Mouse (Mus musculus) bone marrow, adult 2 months (tissue): ENCODE results near the gene 4930512M02Rik. TPM values are rescaled to one million over a fixed set of nuclear protein-coding genes. Genes with fewer than 3 reads are reported as not detected.
A peak's percentile ranks its signal among the peaks of the same experiment; 100 is the strongest.

Source experiments
- H3K27ac ChIP-seq: fragments of 200-500 bp; 2 replicates; pipeline ENCODE4 v1.5.1; 2012; ENCODE audit warnings: low read depth, mild to moderate bottlenecking, control low read depth, inconsistent platforms, low read length; ENCODE audit not compliant: control insufficient read depth, poor library complexity, insufficient read depth
- H3K4me1 ChIP-seq: fragments of 200-500 bp; 2 replicates; pipeline ENCODE4 v1.6.1; 2011; ENCODE audit warnings: low read length; ENCODE audit not compliant: control insufficient read depth, insufficient read depth
- H3K4me3 ChIP-seq: fragments of 200-500 bp; replicated peaks from 2 replicates; pipeline ENCODE3; 2011; ENCODE audit warnings: mild to moderate bottlenecking, low read depth, low read length, control low read depth; ENCODE audit not compliant: control insufficient read depth
- CTCF ChIP-seq: fragments of 200-500 bp; IDR thresholded peaks from 2 replicates; pipeline ENCODE4 v1.5.1; 2011; ENCODE audit warnings: low read length, control low read depth; ENCODE audit not compliant: control insufficient read depth, insufficient read depth
- POLR2A ChIP-seq: fragments of 200-500 bp; IDR thresholded peaks from 2 replicates; pipeline ENCODE4 v1.6.1; 2011; ENCODE audit warnings: low read depth, mild to moderate bottlenecking, control low read depth, low read length, borderline replicate concordance; ENCODE audit not compliant: control insufficient read depth
- WGBS: fragments of 180-500 bp; shearing (Covaris S2); methylation state at CpG from one replicate; pipeline ENCODE4 v1.1.7; 2018; 5-methylcytosine and 5-hydroxymethylcytosine counted together
- polyA plus RNA-seq: library from polyadenylated mRNA; stranded (reverse); fragments of >200 nt; gene quantifications from 2 replicates; pipeline ENCODE4 v1.2.4, GENCODE M21; 2011; ENCODE audit warnings: low replicate concordance; ENCODE audit not compliant: missing spikeins, insufficient read depth, insufficient read length

The 4930512M02Rik gene
- polyA plus RNA-seq, 1 experiment, result not detected

DNA sequence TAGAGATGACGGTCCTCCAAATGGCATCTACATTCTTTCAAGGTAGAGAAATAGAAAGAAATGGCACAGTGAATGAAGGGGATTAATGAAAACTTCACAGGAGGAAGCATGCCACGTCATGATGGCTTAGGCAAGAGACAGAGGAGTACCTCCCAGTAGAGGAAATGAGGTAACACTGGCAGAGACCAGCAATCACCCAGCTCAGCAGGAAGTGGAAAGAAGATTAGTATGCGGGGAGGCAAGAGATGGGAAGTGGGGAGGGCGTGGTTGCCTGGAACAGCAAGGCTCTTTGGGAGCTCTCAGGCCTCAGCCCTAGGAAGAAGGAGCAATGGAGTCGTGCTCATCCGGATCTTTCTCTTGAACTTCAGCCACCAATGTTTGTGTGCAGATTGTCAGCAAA is 53.9 kb downstream of the 4930512M02Rik start:
- Histone ChIP-seq H3K4me1 (peaks cover 3% of the 10 kb centered on the region; the same call in 1 of the 2 replicates), H3K4me3 (no peak overlapping the region), H3K27ac (no peak overlapping the region; the same call in 1 of the 2 replicates)
- WGBS, result 15% methylated on average over 6 of the region's 6 CpGs
- TF ChIP-seq POLR2A (no peak), CTCF (no peak)

GRCm38 (mm10) chr11:11570747-11571146 is 56.9 kb downstream of the 4930512M02Rik start:
- H3K27ac ChIP-seq, result no peak overlapping the region
- TF ChIP-seq POLR2A, result no peak
- TF ChIP-seq CTCF, result no peak
- H3K4me3 ChIP-seq, result no peak overlapping the region
- peaks cover 10% of the 10 kb centered on the region for H3K4me1 ChIP-seq

DNA sequence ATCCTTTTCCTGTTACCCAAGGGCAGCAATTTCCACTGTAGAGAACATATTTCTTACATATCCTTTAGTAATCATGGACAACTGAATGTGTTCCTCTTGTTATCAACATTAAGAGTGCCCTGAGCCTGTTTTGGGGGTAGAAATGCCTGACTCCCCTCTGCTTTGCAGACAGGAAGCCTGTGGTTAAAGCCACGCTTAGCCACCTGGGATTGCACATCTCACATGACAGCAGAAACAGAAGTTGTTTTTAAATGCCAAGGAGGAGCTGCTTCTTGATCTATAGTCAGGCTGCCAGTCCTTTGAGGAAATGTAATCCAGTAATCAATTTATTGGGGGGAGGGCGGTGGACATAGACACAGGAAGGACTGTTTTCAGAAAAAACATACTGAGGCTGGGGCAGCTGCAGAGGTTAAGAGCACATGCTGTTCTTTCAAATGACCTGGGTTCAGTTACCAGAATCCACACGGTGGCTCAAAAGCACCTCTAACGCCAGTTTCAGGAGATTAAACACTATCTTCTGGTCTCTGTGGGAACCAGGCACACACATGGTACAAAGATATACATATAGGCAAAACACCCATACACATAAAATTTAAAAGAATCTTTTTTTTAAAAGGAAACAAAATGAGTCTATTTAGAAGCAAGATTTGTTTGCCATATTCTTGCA is 58.0 kb downstream of the 4930512M02Rik start:
- TF ChIP-seq CTCF, result no peak
- no peak for TF ChIP-seq POLR2A
- Histone ChIP-seq H3K4me3 (no peak overlapping the region), H3K27ac (peak overlapping the region; percentile 64; the same call in 1 of the 2 replicates), H3K4me1 (peaks cover 14% of the 10 kb centered on the region)
- 2% methylated on average over 4 of the region's 4 CpGs for whole genome bisulfite sequencing

- Histone ChIP-seq H3K4me3 (no peak overlapping the region), H3K4me1 (peaks cover 17% of the 10 kb centered on the region), H3K27ac (no peak overlapping the region)
- 76% methylated on average over 2 of the region's 2 CpGs for WGBS
- TF ChIP-seq CTCF (no peak), POLR2A (no peak)
Observed at GRCm38 (mm10) chr11:11568033-11568432, 59.6 kb downstream of the 4930512M02Rik start.

DNA sequence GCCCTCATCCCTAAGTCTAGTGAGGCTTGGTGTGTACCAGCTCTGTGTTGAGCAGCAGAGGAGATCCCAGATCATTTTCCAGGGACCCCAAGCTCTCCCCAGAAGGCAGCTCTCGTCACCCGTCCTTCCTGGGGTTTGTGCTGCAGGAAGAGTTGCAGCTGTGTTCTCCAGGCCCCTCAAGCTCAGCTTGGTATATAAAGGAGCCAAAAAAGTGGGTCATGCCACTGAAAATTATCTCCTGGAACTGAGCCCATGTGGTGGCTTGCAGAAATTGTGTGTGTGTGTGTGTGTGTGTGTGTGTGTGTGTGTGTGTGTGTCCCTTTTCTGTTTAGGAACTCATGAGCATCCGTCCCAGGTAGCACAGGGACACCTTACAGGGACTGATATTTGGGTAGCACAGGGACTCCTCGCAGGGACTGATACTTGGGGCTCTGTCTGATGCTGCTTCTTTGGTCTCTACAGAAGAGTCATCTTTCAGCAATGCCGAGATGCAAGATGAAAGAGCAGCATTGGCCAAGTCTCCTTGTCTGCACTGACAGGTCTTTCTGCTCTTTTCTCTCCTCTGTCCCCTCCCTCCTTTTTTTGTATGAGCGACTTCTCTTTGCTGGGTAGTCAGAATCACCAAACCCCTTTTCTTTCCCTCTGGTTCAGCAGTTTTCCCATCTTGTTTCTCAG is 62.4 kb downstream of the 4930512M02Rik start:
- Histone ChIP-seq H3K4me3 (no peak overlapping the region), H3K27ac (peak overlapping the region; percentile 92), H3K4me1 (peaks cover 23% of the 10 kb centered on the region)
- WGBS, result 26% methylated on average over 6 of the region's 6 CpGs
- TF ChIP-seq CTCF (no peak), POLR2A (no peak)

- 6% methylated on average over 7 of the region's 7 CpGs for WGBS
- Histone ChIP-seq H3K4me1 (peaks cover 23% of the 10 kb centered on the region), H3K27ac (peak overlapping the region; percentile 92), H3K4me3 (no peak overlapping the region)
- TF ChIP-seq POLR2A, result no peak
- TF ChIP-seq CTCF, result no peak
Observed at GRCm38 (mm10) chr11:11564266-11565044, 63.2 kb downstream of the 4930512M02Rik start.

GRCm38 (mm10) chr11:11561118-11561517 is 66.5 kb downstream of the 4930512M02Rik start:
- TF ChIP-seq CTCF, result no peak
- no peak for TF ChIP-seq POLR2A
- no peak overlapping the region for H3K27ac ChIP-seq
- WGBS, result 50% methylated on average over 6 of the region's 6 CpGs
- H3K4me1 ChIP-seq, result peaks cover 28% of the 10 kb centered on the region
- no peak overlapping the region for H3K4me3 ChIP-seq

DNA sequence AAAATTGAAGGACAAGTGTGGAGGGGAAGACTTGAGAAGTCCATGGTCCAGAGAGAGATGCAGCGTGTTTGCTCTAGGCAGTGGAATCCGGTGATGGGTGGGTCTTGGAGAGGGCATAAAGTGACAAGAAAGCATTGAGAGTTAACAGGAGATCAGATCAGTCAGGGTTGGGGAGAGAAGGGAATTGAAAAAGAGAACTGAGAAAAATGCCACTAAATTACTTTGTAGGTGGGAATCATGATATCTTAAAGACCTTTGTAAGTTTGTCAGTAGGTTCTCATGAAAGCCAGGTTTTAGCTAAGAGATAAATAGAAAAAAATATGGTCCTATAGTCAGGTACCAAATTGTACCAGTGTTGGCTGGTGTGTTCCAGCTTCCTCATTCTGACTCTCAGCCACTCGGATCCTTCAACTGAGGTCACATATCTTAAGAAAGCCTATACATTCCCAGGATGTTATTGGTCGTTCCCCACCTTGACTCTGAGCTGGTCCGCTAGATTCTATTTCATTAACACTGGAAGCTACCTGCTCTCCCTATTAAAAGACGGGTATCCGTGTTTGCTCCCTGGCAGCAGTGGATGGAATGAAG is 68.4 kb downstream of the 4930512M02Rik start:
- Histone ChIP-seq H3K27ac (peak overlapping the region; percentile 59; the same call in 1 of the 2 replicates), H3K4me1 (peaks cover 23% of the 10 kb centered on the region), H3K4me3 (no peak overlapping the region)
- 60% methylated on average over 7 of the region's 7 CpGs for WGBS
- TF ChIP-seq CTCF, result no peak
- no peak for TF ChIP-seq POLR2A

DNA sequence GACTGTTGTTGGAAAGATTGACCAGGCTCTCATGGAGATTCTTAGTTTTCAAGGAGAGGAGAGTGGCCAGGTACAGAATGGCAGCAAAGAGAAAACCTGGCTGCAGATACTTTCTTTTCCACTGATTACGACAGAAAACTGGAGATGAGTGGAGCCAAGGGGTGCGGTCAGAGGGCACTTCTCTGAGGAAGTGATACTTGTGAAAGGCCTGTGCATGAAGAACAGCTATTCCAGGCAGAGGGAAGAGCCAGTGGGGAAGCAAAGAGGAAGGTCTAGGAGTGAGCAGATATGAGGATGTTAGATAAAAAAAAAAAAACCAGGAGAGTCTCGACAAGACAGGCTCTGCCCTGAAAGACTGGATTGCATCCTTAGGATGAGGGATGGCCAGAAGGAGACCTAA is 69.0 kb downstream of the 4930512M02Rik start:
- Histone ChIP-seq H3K4me3 (no peak overlapping the region), H3K27ac (peak overlapping the region; percentile 64), H3K4me1 (peaks cover 20% of the 10 kb centered on the region)
- TF ChIP-seq CTCF (no peak), POLR2A (no peak)
- WGBS, result 21% methylated on average over 3 of the region's 3 CpGs
